ENCODE assay signal across 11 mouse cellular contexts in the genomic region with DNA sequence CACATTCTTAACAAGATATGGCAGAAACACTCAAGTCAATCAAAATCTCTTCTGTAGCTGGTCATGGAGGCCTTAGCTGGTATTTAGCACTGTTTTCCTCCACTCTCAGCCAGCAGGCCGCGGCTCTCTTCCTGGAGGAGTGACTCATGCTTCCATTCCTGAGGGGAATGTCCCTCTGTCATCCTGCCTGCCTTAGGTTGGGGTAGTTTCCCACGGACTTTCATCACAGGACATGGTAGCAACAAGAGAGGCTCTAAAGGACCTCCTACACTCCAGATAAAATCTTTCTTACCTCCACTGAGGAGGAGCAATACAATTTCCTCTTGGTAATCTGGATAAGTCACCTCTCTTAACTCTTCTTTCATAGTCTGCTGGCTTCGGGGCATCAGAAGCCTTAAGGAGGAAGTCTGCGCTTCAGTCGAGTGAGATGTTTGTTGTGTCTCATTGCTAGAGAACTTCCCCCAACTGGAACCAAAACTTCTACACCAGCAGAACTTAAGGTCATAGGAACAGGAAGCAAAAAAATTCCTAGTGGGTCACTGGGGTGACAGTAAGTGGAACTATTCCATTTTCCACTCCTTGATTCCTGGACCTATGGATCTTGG. TPM values are rescaled to one million over a fixed set of nuclear protein-coding genes. Genes with fewer than 3 reads are reported as not detected.
DNase-seq lines count a peak whose midpoint lies in the region; ATAC-seq lines count a peak whose summit lies in the region.
"Had no signal": no experiment of that assay in that cellular context is flagged by ENCODE, and none has a peak within 500 bp of the region (broad histone marks: within the 10 kb centered on the region; RNA-seq: fewer than 3 reads in every experiment).

No protein-coding gene starts in this region.

- no peak for ATAC-seq in limb, embryonic 15.5 days (ENCODE audit: insufficient number of reproducible peaks, low FRiP score, low TSS enrichment, low read depth)

- peaks cover 7% of the 10 kb centered on the region; the same call in 1 of the 2 replicates for H3K4me1 ChIP-seq in limb, embryonic 15.5 days
- no peaks in the 10 kb centered on the region for H3K4me1 ChIP-seq in limb, embryonic 10.5 days
- peaks cover 28% of the 10 kb centered on the region for H3K4me1 ChIP-seq in megakaryocyte, embryonic 14.5 days
- H3K4me1 ChIP-seq: limb, embryonic 13.5 days had no signal

- 0 out of 2 replicates have a peak overlapping the region, but pooled peaks have one; percentile 19 for H3K27ac ChIP-seq in limb, embryonic 15.5 days
- no peak overlapping the region for H3K27ac ChIP-seq in limb, embryonic 10.5 days
- H3K27ac ChIP-seq: embryonic facial prominence, embryonic 10.5 days; limb, embryonic 13.5 days had no signal

- 72% methylated on average over 6 of the region's 6 CpGs for WGBS in limb, embryonic 15.5 days
- WGBS in limb, embryonic 10.5 days, result 86% methylated on average over 6 of the region's 6 CpGs

- H3K9me3 ChIP-seq in limb, embryonic 15.5 days, result no peaks in the 10 kb centered on the region
- no peaks in the 10 kb centered on the region for H3K9me3 ChIP-seq in limb, embryonic 10.5 days (replicated peaks)
- H3K9me3 ChIP-seq in megakaryocyte, embryonic 14.5 days, result peaks cover 20% of the 10 kb centered on the region
- H3K9me3 ChIP-seq: embryonic facial prominence, embryonic 10.5 days; limb, embryonic 13.5 days had no signal

- no peak overlapping the region for H3K4me3 ChIP-seq in limb, embryonic 15.5 days
- H3K4me3 ChIP-seq in limb, embryonic 10.5 days, result no peak overlapping the region
- peak overlapping the region; percentile 33 for H3K4me3 ChIP-seq in megakaryocyte, embryonic 14.5 days (replicated peaks)
- H3K4me3 ChIP-seq: embryonic facial prominence, embryonic 10.5 days; limb, embryonic 13.5 days had no signal

- H3K4me2 ChIP-seq in limb, embryonic 15.5 days, result no peak overlapping the region
- H3K4me2 ChIP-seq: limb, embryonic 13.5 days had no signal

- no peak overlapping the region for H3K9ac ChIP-seq in limb, embryonic 15.5 days
- H3K9ac ChIP-seq: limb, embryonic 13.5 days had no signal

- no peak for DNase-seq in limb, embryonic 10.5 days (ENCODE audit: low spot score)
- DNase-seq in adipocyte (ENCODE audit: low spot score), result peak; percentile 48
- DNase-seq in heart, adult 8-10 months (ENCODE audit: low spot score), result peak; percentile 44
- DNase-seq in urinary bladder, adult 2 months (ENCODE audit: low spot score), result no peak
- no peak for DNase-seq in left cerebral cortex, postnatal 25 days (ENCODE audit: low spot score in 2 of 2)
- no peak for DNase-seq in embryo, embryonic 10 days (ENCODE audit: low spot score)

- no peaks in the 10 kb centered on the region for H3K27me3 ChIP-seq in limb, embryonic 15.5 days
- H3K27me3 ChIP-seq in limb, embryonic 10.5 days (ENCODE audit: low read depth, poor library complexity, severe bottlenecking), result no peaks in the 10 kb centered on the region
- H3K27me3 ChIP-seq in megakaryocyte, embryonic 14.5 days (replicated peaks), result peaks cover 91% of the 10 kb centered on the region
- H3K27me3 ChIP-seq: limb, embryonic 13.5 days had no signal

- intact Hi-C loops in left cerebral cortex, postnatal 25 days (cut with DNase I), result no loop called here

- H3K36me3 ChIP-seq in limb, embryonic 15.5 days, result peaks cover 15% of the 10 kb centered on the region
- peaks cover 22% of the 10 kb centered on the region for H3K36me3 ChIP-seq in limb, embryonic 10.5 days
- H3K36me3 ChIP-seq in megakaryocyte, embryonic 14.5 days (replicated peaks; ENCODE audit: low read length), result no peaks in the 10 kb centered on the region

RNA-seq across cellular contexts. Expression of gene Zfp1, which starts 15.7 kb away (rescaled TPM):
- polyA plus RNA-seq in limb, embryonic 15.5 days (2015; fragmentation: Nextera tagmentation; extraction: Ambion mirVana), result 24.4 and 24.5 TPM in 2 replicates
- polyA plus RNA-seq in limb, embryonic 10.5 days (2016; fragmentation: Nextera tagmentation; extraction: Ambion mirVana), result 21.6 and 21.7 TPM in 2 replicates
- 1 to 10 TPM; 5.6 to 8.6 (median 8.1) TPM for total RNA-seq in heart, adult 8-10 months (2022)
- polyA plus RNA-seq in megakaryocyte, embryonic 14.5 days (2012; ENCODE audit: insufficient read depth, low replicate concordance), result 0.64 and 3.5 TPM in 2 replicates
- polyA plus RNA-seq in urinary bladder, adult 2 months (2012; rRNA removed), result 14.5 and 15.6 TPM in 2 replicates
- total RNA-seq in left cerebral cortex, postnatal 25 days (2021), result 10 to 100 TPM; 20.0 to 20.9 TPM

RNA-seq across cellular contexts. Expression of gene Ldhd, which starts 28.7 kb away (rescaled TPM):
- polyA plus RNA-seq in limb, embryonic 15.5 days (2015; fragmentation: Nextera tagmentation; extraction: Ambion mirVana), result 1.0 and 1.1 TPM in 2 replicates
- 0.11 and 0.25 TPM in 2 replicates for polyA plus RNA-seq in limb, embryonic 10.5 days (2016; fragmentation: Nextera tagmentation; extraction: Ambion mirVana)
- 10 to 100 TPM; 48.8 to 58.2 (median 54.8) TPM for total RNA-seq in heart, adult 8-10 months (2022)
- polyA plus RNA-seq in megakaryocyte, embryonic 14.5 days (2012; ENCODE audit: insufficient read depth, low replicate concordance), result not detected in 2 replicates
- polyA plus RNA-seq in urinary bladder, adult 2 months (2012; rRNA removed), result 15.3 and 20.2 TPM in 2 replicates
- total RNA-seq in left cerebral cortex, postnatal 25 days (2021), result 1 to 10 TPM; 6.8 to 7.7 TPM

RNA-seq across cellular contexts. Expression of gene Ctrb1, which starts 31.9 kb away (rescaled TPM):
- 0.28 and 1.6 TPM in 2 replicates for polyA plus RNA-seq in limb, embryonic 15.5 days (2015; fragmentation: Nextera tagmentation; extraction: Ambion mirVana)
- not detected in 2 replicates for polyA plus RNA-seq in limb, embryonic 10.5 days (2016; fragmentation: Nextera tagmentation; extraction: Ambion mirVana)
- not detected for total RNA-seq in heart, adult 8-10 months (2022)
- 3.6 TPM in 1 of 2 replicates, not detected in the other for polyA plus RNA-seq in megakaryocyte, embryonic 14.5 days (2012; ENCODE audit: insufficient read depth, low replicate concordance)
- polyA plus RNA-seq in urinary bladder, adult 2 months (2012; rRNA removed), result 0.40 and 2.3 TPM in 2 replicates
- total RNA-seq in left cerebral cortex, postnatal 25 days (2021), result not detected
- total RNA-seq: hematopoietic stem cell, adult 5-6 weeks had no signal
- polyA plus RNA-seq: embryonic facial prominence, embryonic 10.5 days had no signal

Comparison
In these comparisons a context has a peak if more than half of its experiments do, and no peak if none do; other contexts are left out.
1. DNase-seq: peak in adipocyte (single experiment) and heart, adult 8-10 months (single experiment); none in limb, embryonic 10.5 days (single experiment), urinary bladder, adult 2 months (single experiment), left cerebral cortex, postnatal 25 days (0 of 2) and embryo, embryonic 10 days (single experiment).